Mouse (Mus musculus) MEL (cell line): ENCODE results near the gene CT030661.1.
"Not testable (repeated sequence)": the region's sequence is repeated elsewhere in the genome, so short reads cannot be mapped to it uniquely, and the experiment has no call there.

Experiments used
- BHLHE40 ChIP-seq: IDR thresholded peaks from 2 replicates; pipeline ENCODE4 v1.6.1; 2012; ENCODE audit warnings: low read depth, mild to moderate bottlenecking, inconsistent platforms, low read length, improper control_type of control experiment, borderline replicate concordance
- CTCF ChIP-seq, 3 experiments: IDR thresholded peaks in 2 of 3; conservative IDR thresholded peaks in 1 of 3; 2 replicates each; pipeline ENCODE4 v1.5.1; 2011 to 2012; ENCODE audit warnings: low read length in 3 of 3, low read depth in 2 of 3, mild to moderate bottlenecking in 2 of 3, improper control_type of control experiment in 1 of 3, inconsistent platforms in 1 of 3, mixed read lengths in 1 of 3, moderate library complexity in 1 of 3; ENCODE audit not compliant: control insufficient read depth in 1 of 3, insufficient read depth in 1 of 3, poor library complexity in 1 of 3, severe bottlenecking in 1 of 3
- ETS1 ChIP-seq: IDR thresholded peaks from 2 replicates; pipeline ENCODE4 v1.6.1; 2012; ENCODE audit warnings: low read depth, mild to moderate bottlenecking, inconsistent platforms, low read length, improper control_type of control experiment, moderate library complexity
- GABPA ChIP-seq: IDR thresholded peaks from 2 replicates; pipeline ENCODE4 v1.6.1; 2012; ENCODE audit warnings: low read depth, mild to moderate bottlenecking, inconsistent platforms, low read length, improper control_type of control experiment, moderate library complexity
- HCFC1 ChIP-seq: IDR thresholded peaks from 2 replicates; pipeline ENCODE4 v1.6.1; 2012; ENCODE audit warnings: low read depth, mild to moderate bottlenecking, inconsistent platforms, low read length, improper control_type of control experiment, moderate library complexity
- MAZ ChIP-seq: IDR thresholded peaks from 2 replicates; pipeline ENCODE4 v1.6.1; 2012; ENCODE audit warnings: low read depth, mild to moderate bottlenecking, inconsistent platforms, low read length, improper control_type of control experiment
- NRF1 ChIP-seq: IDR thresholded peaks from 2 replicates; pipeline ENCODE4 v1.6.1; 2014; ENCODE audit warnings: low read depth, mild to moderate bottlenecking, inconsistent platforms, low read length, improper control_type of control experiment, moderate library complexity; ENCODE audit not compliant: poor library complexity, insufficient read depth, severe bottlenecking
- POLR2A ChIP-seq, 2 experiments: IDR thresholded peaks; 2 replicates each; pipeline ENCODE4 v1.6.1; 2011 to 2012; ENCODE audit warnings: low read length in 2 of 2, mild to moderate bottlenecking in 2 of 2, control low read depth in 1 of 2, improper control_type of control experiment in 1 of 2, low read depth in 1 of 2, moderate library complexity in 1 of 2; ENCODE audit not compliant: control insufficient read depth in 1 of 2, insufficient read depth in 1 of 2, poor library complexity in 1 of 2
- RCOR1 ChIP-seq: IDR thresholded peaks from 2 replicates; pipeline ENCODE4 v1.6.1; 2012; ENCODE audit warnings: low read depth, mild to moderate bottlenecking, inconsistent platforms, low read length, improper control_type of control experiment
- TBP ChIP-seq: IDR thresholded peaks from 2 replicates; pipeline ENCODE4 v1.8.0; 2011; ENCODE audit warnings: low read depth, low read length, improper control_type of control experiment
- TCF12 ChIP-seq: IDR thresholded peaks from 2 replicates; pipeline ENCODE4 v1.6.1; 2014; ENCODE audit warnings: low read depth, mild to moderate bottlenecking, inconsistent platforms, low read length, improper control_type of control experiment, moderate library complexity
- USF1 ChIP-seq: IDR thresholded peaks from 2 replicates; pipeline ENCODE4 v1.6.1; 2014; ENCODE audit warnings: low read depth, mild to moderate bottlenecking, inconsistent platforms, low read length, improper control_type of control experiment, moderate library complexity
- ZNF384 ChIP-seq: IDR thresholded peaks from 2 replicates; pipeline ENCODE4 v1.6.1; 2012; ENCODE audit warnings: low read depth, mild to moderate bottlenecking, inconsistent platforms, low read length, improper control_type of control experiment

DNA sequence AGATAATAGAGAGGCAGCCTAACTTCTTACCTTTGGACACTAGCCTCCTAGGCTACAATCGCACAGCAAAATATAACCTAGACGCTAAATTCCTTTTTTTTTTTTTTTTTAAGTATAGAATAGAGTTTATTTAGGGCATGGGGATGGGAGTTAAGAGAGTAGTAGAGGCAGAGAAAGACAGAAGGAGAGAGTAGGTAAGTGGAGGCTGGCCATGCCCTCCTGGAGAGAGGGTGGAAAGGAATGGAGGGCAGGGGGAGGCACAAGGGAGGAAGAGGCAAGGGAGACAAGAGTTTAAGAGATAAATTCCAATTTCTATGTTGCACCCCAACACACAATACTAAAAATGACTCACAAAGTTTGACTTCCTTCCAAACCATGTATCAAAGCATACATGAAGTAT lies 610 bp upstream of the CT030661.1 start:
- TF ChIP-seq CTCF (IDR thresholded peaks at IDR 0.05 in 2 of 3, conservative IDR thresholded peaks at IDR 0.05 in 1 of 3; ENCODE audit: control insufficient read depth in 1 of 3, insufficient read depth in 1 of 3, low read depth in 2 of 3, low read length in 3 of 3, poor library complexity in 1 of 3, severe bottlenecking in 1 of 3); POLR2A (IDR thresholded peaks at IDR 0.05; ENCODE audit: control insufficient read depth in 1 of 2, insufficient read depth in 1 of 2, low read depth in 1 of 2, low read length in 2 of 2, poor library complexity in 1 of 2); USF1; TCF12; BHLHE40; GABPA; ZNF384; HCFC1; RCOR1; MAZ; TBP; ETS1; NRF1: not testable (repeated sequence)
